Mouse (Mus musculus): ENCODE data around the gene 3110009E18Rik.

DNA sequence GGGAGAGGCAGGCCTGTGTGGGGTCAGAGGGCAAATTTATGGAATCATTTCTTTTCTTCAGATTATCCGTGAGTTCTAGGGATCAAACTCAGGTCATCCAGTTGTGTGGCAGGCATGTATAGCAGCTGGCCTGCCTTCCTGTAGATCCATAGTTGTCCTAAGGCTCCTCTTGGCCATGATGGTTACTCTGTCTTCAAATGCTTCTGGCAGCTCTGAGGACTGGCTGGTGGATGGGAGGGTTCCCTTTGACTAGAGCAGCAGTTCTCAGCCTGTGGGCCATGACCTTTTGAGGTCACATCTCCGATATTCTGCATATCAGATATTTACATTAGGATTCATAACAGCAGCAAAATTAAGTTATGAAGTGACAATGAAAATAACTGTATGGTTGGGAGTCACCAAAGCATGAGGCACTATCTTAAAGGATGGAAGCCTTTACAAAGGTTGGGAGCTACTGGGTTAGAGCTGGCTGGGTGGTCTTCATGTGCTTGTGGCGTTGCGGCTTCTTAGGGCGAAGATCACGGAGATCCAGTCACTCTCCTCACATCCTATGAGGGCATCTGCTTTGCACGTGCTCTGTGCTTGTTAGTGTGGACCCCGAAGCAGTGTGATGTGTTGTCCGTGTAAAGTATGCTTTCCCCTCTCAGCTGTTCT is 37.6 kb downstream of the 3110009E18Rik start:
- TF ChIP-seq NELFE (IDR thresholded peaks at IDR 0.05; ENCODE audit: low read depth, low read length) (no peak), POLR2A (IDR thresholded peaks at IDR 0.05; ENCODE audit: control insufficient read depth in 1 of 2, insufficient read depth in 1 of 2, low read depth in 1 of 2, low read length in 2 of 2, poor library complexity in 1 of 2) (no peak), CTCF (IDR thresholded peaks at IDR 0.05 in 2 of 3, conservative IDR thresholded peaks at IDR 0.05 in 1 of 3; ENCODE audit: control insufficient read depth in 1 of 3, insufficient read depth in 1 of 3, low read depth in 2 of 3, low read length in 3 of 3, poor library complexity in 1 of 3, severe bottlenecking in 1 of 3) (no peak), MAX (IDR thresholded peaks at IDR 0.05; ENCODE audit: low read length) (no peak)
